Mouse (Mus musculus): ENCODE data around the gene Guca2b. TPM values are rescaled to one million over a fixed set of nuclear protein-coding genes. Genes with fewer than 3 reads are reported as not detected.

The Guca2b gene
- total and polyA plus RNA-seq, 3 experiments: 1.1 to 2.3 TPM; not detected in 1

- TF ChIP-seq POLR2A (IDR thresholded peaks at IDR 0.05; ENCODE audit: low read depth, low read length) (peak; percentile 77), MXI1 (IDR thresholded peaks at IDR 0.05; ENCODE audit: low read depth, low read length) (peak; percentile 87), SMC3 (IDR thresholded peaks at IDR 0.05; ENCODE audit: low read depth, low read length) (no peak), GABPA (IDR thresholded peaks at IDR 0.05; ENCODE audit: insufficient replicate concordance, low read depth, low read length) (no peak), SIN3A (IDR thresholded peaks at IDR 0.05; ENCODE audit: low read length) (no peak; the same call in 1 of the 2 replicates), ZC3H11A (IDR thresholded peaks at IDR 0.05; ENCODE audit: low read depth, low read length) (no peak), MYC (IDR thresholded peaks at IDR 0.05; ENCODE audit: low read depth, low read length) (peak; percentile 39; the same call in 1 of the 2 replicates), IRF4 (IDR thresholded peaks at IDR 0.05; ENCODE audit: low read depth, low read length) (0 out of 2 replicates have a peak, but pooled peaks have one; percentile 15), CHD1 (IDR thresholded peaks at IDR 0.05; ENCODE audit: low read depth, low read length) (no peak), MEF2A (IDR thresholded peaks at IDR 0.05; ENCODE audit: borderline replicate concordance, low read depth, low read length) (no peak), USF2 (conservative IDR thresholded peaks at IDR 0.05; ENCODE audit: low read depth, low read length) (no peak), EP300 (IDR thresholded peaks at IDR 0.05; ENCODE audit: low read length) (peak; percentile 42; the same call in 1 of the 2 replicates), MAZ (IDR thresholded peaks at IDR 0.05; ENCODE audit: low read depth, low read length) (no peak), MAX (IDR thresholded peaks at IDR 0.05; ENCODE audit: low read length) (peak; percentile 83)
Observed at GRCm38 (mm10) chr4:119663409-119664095, 4.8 kb upstream of the Guca2b start (continued).

DNA sequence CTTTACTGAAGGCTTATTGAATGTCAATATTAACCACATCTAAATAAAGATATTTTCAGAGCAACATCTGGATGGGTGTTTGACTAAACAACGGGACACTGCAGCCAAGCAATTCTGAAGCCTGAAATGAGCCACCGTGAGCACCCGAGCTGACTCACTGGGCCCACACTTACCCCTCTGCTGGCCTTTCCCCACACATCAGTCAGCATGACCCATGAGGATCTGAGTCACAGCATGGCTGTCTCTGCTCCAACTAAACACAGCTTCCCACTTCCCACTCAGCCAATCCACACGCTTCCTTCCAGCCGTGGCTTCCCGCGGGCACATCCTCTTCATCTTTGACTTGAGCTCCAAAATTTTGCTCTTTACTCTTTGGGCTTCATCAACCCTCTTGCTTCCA is 4.2 kb upstream of the Guca2b start:
- peaks cover 18 to 47% of the 10 kb centered on the region in 2 experiments for H3K4me1 ChIP-seq (ENCODE audit: control insufficient read depth in 1 of 2, insufficient read depth in 2 of 2)
- TF ChIP-seq NRF1 (IDR thresholded peaks at IDR 0.05; ENCODE audit: low read depth, low read length) (no peak), TBP (conservative IDR thresholded peaks at IDR 0.05; ENCODE audit: low read depth, low read length) (no peak), MEF2A (IDR thresholded peaks at IDR 0.05; ENCODE audit: borderline replicate concordance, low read depth, low read length) (no peak; the same call in 1 of the 2 replicates), KAT2A (IDR thresholded peaks at IDR 0.05; ENCODE audit: insufficient replicate concordance, low read length) (no peak), ETS1 (conservative IDR thresholded peaks at IDR 0.05; ENCODE audit: low read depth, low read length) (no peak), POLR2AphosphoS2 (IDR thresholded peaks at IDR 0.05; ENCODE audit: low read depth, low read length) (no peak), E2F4 (IDR thresholded peaks at IDR 0.05; ENCODE audit: insufficient replicate concordance, low read depth, low read length) (no peak), BHLHE40 (IDR thresholded peaks at IDR 0.05; ENCODE audit: low read depth, low read length) (no peak), IRF4 (IDR thresholded peaks at IDR 0.05; ENCODE audit: low read depth, low read length) (no peak; the same call in 1 of the 2 replicates), EP300 (IDR thresholded peaks at IDR 0.05; ENCODE audit: low read length) (no peak)
- in situ Hi-C loops (cut with MboI; ENCODE audit: low pct_ligation_motif_present, low pct_unique_long_range_greater_than_20kb, low sequenced_read_pairs): loop anchor here (10.0 to 25.0 kb wide), 3 partner anchors 142 to 401 kb away; partner anchors contain the start of genes Cldn19, Ppcs and Zmynd12
- H3K27ac ChIP-seq (ENCODE audit: insufficient read depth, low read depth): peak overlapping the region; percentile 71; the same call in 1 of the 2 replicates
- peak overlapping the region; percentile 92 for H3K4me2 ChIP-seq (ENCODE audit: insufficient read depth, low read depth, poor library complexity, severe bottlenecking)
- DNase-seq (ENCODE audit: extremely low read depth): peak; percentile 43
- peak overlapping the region; percentile 4 to 34 (median 13) for H3K4me3 ChIP-seq (replicated peaks in 1 of 3; ENCODE audit: low read depth in 2 of 3, low read length in 2 of 3, poor library complexity in 1 of 3)
- no peaks in the 10 kb centered on the region for H3K9me3 ChIP-seq (replicated peaks; ENCODE audit: low read length)
- no peaks in the 10 kb centered on the region for H3K79me2 ChIP-seq (replicated peaks; ENCODE audit: control insufficient read depth, extremely low read depth, insufficient read depth, poor library complexity, severe bottlenecking)
- H3K27me3 ChIP-seq (replicated peaks): no peaks in the 10 kb centered on the region
- no peaks in the 10 kb centered on the region for H3K36me3 ChIP-seq (replicated peaks in 1 of 2; ENCODE audit: control insufficient read depth in 1 of 2, insufficient read depth in 1 of 2, low read length in 1 of 2)
- dilution Hi-C loops (cut with MboI; ENCODE audit: extremely low pct_ligation_motif_present, extremely low pct_unique_long_range_greater_than_20kb, low sequenced_read_pairs): no loop called here
- peak overlapping the region; percentile 51 for H3K9ac ChIP-seq (ENCODE audit: insufficient read depth, low read depth)

All from CH12.LX (cell line).